Mouse (Mus musculus): ENCODE results near the gene Selp. TPM values are rescaled to one million over a fixed set of nuclear protein-coding genes. Genes with fewer than 3 reads are reported as not detected.

The Selp gene
- polyA plus RNA-seq, 1 experiment from 2014 or later, result 0.71 TPM

- 63% methylated on average over 3 of the region's 3 CpGs for WGBS
- Histone ChIP-seq H3K4me2 (ENCODE audit: low read depth, low read length) (no peak overlapping the region), H3K4me3 (ENCODE audit: low read depth, low read length) (no peak overlapping the region), H3K4me1 (ENCODE audit: control insufficient read depth, insufficient read depth, low read length) (no peaks in the 10 kb centered on the region), H3K27me3 (replicated peaks; ENCODE audit: control insufficient read depth, insufficient read depth, low read length) (no peaks in the 10 kb centered on the region), H3K27ac (replicated peaks; ENCODE audit: low read depth, low read length) (no peak overlapping the region), H3K9ac (ENCODE audit: low read depth, low read length) (no peak overlapping the region), H3K36me3 (ENCODE audit: control insufficient read depth, insufficient read depth, low read length) (no peaks in the 10 kb centered on the region), H3K9me3 (ENCODE audit: control insufficient read depth, low read length) (no peaks in the 10 kb centered on the region)
- DNase-seq (ENCODE audit: low spot score) (no peak), ATAC-seq (ENCODE audit: low read depth) (no peak)
Observed at GRCm38 (mm10) chr1:164123836-164124235, 8.8 kb downstream of the Selp start.

GRCm38 (mm10) chr1:164130013-164130412 lies 14.9 kb downstream of the Selp start:
- WGBS, result 70% methylated on average over 3 of the region's 3 CpGs
- no peaks in the 10 kb centered on the region for H3K9me3 ChIP-seq (ENCODE audit: control insufficient read depth, low read length)
- no peak for ATAC-seq (ENCODE audit: low read depth)
- no peak overlapping the region for H3K4me3 ChIP-seq (ENCODE audit: low read depth, low read length)
- no peak overlapping the region for H3K4me2 ChIP-seq (ENCODE audit: low read depth, low read length)
- H3K27me3 ChIP-seq (replicated peaks; ENCODE audit: control insufficient read depth, insufficient read depth, low read length), result no peaks in the 10 kb centered on the region
- H3K4me1 ChIP-seq (ENCODE audit: control insufficient read depth, insufficient read depth, low read length), result no peaks in the 10 kb centered on the region
- DNase-seq (ENCODE audit: low spot score), result no peak
- H3K36me3 ChIP-seq (ENCODE audit: control insufficient read depth, insufficient read depth, low read length), result no peaks in the 10 kb centered on the region
- H3K9ac ChIP-seq (ENCODE audit: low read depth, low read length), result no peak overlapping the region
- H3K27ac ChIP-seq (replicated peaks; ENCODE audit: low read depth, low read length), result no peak overlapping the region

DNA sequence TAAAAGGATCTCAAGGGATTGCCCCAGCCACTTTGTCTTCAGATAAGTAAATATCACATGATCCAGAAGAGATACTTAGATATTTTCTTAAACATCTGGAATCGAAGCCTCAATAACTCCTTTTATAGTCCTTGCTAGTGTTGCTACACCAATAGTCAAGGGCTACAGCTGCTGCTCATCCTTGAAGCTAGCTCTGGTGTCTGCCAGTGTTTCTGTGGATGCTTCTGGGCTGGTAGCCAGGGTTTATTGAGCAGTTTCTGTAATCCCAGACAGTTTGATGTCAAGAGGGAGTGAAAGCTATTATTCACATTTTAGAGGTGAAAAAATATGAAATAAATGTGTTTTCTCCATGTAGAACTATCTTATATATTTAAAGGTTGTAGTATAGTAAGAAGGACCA lies 17.5 kb downstream of the Selp start:
- Histone ChIP-seq H3K4me3 (ENCODE audit: low read depth, low read length) (no peak overlapping the region), H3K9me3 (ENCODE audit: control insufficient read depth, low read length) (no peaks in the 10 kb centered on the region), H3K27ac (replicated peaks; ENCODE audit: low read depth, low read length) (no peak overlapping the region), H3K4me1 (ENCODE audit: control insufficient read depth, insufficient read depth, low read length) (no peaks in the 10 kb centered on the region), H3K4me2 (ENCODE audit: low read depth, low read length) (no peak overlapping the region), H3K27me3 (replicated peaks; ENCODE audit: control insufficient read depth, insufficient read depth, low read length) (no peaks in the 10 kb centered on the region), H3K9ac (ENCODE audit: low read depth, low read length) (no peak overlapping the region), H3K36me3 (ENCODE audit: control insufficient read depth, insufficient read depth, low read length) (no peaks in the 10 kb centered on the region)
- DNase-seq (ENCODE audit: low spot score) (peak; percentile 6), ATAC-seq (ENCODE audit: low read depth) (no peak)
- WGBS, result 70% methylated on average over 1 of the region's 1 CpGs

DNA sequence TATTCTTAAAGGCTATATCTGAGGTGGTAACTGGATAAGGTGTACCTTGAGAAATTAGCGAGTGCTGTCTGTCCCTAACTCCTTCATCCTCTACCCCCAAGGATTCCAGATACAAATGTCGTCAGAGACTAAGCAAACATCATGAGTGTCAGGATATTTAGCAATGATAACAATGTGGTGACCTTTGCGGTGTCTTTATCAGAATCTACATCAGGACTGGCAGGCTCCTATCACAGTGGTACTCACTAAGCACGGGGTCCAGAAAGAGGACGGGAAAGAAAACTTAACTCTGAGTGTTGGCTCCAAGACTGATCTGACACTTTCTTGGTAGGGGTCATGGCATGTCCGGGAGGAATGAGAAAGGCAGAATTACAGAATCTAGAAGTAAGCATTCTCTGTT lies 19.0 kb downstream of the Selp start:
- WGBS, result 66% methylated on average over 6 of the region's 6 CpGs
- ATAC-seq (ENCODE audit: low read depth), result no peak

GRCm38 (mm10) chr1:164135360-164135759 lies 20.3 kb downstream of the Selp start:
- no peak overlapping the region for H3K9ac ChIP-seq (ENCODE audit: low read depth, low read length)
- no peaks in the 10 kb centered on the region for H3K36me3 ChIP-seq (ENCODE audit: control insufficient read depth, insufficient read depth, low read length)
- H3K4me3 ChIP-seq (ENCODE audit: low read depth, low read length), result no peak overlapping the region
- no peak overlapping the region for H3K27ac ChIP-seq (replicated peaks; ENCODE audit: low read depth, low read length)
- DNase-seq (ENCODE audit: low spot score) (no peak), ATAC-seq (ENCODE audit: low read depth) (no peak)
- no peaks in the 10 kb centered on the region for H3K4me1 ChIP-seq (ENCODE audit: control insufficient read depth, insufficient read depth, low read length)
- H3K27me3 ChIP-seq (replicated peaks; ENCODE audit: control insufficient read depth, insufficient read depth, low read length), result no peaks in the 10 kb centered on the region
- H3K9me3 ChIP-seq (ENCODE audit: control insufficient read depth, low read length), result no peaks in the 10 kb centered on the region
- no peak overlapping the region for H3K4me2 ChIP-seq (ENCODE audit: low read depth, low read length)
- 68% methylated on average over 5 of the region's 5 CpGs for WGBS

More for the DNA sequence above, 19.0 kb downstream of the Selp start:
- no peak overlapping the region for H3K27ac ChIP-seq (replicated peaks; ENCODE audit: low read depth, low read length)
- H3K36me3 ChIP-seq (ENCODE audit: control insufficient read depth, insufficient read depth, low read length), result no peaks in the 10 kb centered on the region
- no peaks in the 10 kb centered on the region for H3K27me3 ChIP-seq (replicated peaks; ENCODE audit: control insufficient read depth, insufficient read depth, low read length)
- no peak overlapping the region for H3K9ac ChIP-seq (ENCODE audit: low read depth, low read length)
- H3K9me3 ChIP-seq (ENCODE audit: control insufficient read depth, low read length), result no peaks in the 10 kb centered on the region
- H3K4me1 ChIP-seq (ENCODE audit: control insufficient read depth, insufficient read depth, low read length), result no peaks in the 10 kb centered on the region
- H3K4me2 ChIP-seq (ENCODE audit: low read depth, low read length), result no peak overlapping the region
- DNase-seq (ENCODE audit: low spot score), result no peak
- no peak overlapping the region for H3K4me3 ChIP-seq (ENCODE audit: low read depth, low read length)

DNA sequence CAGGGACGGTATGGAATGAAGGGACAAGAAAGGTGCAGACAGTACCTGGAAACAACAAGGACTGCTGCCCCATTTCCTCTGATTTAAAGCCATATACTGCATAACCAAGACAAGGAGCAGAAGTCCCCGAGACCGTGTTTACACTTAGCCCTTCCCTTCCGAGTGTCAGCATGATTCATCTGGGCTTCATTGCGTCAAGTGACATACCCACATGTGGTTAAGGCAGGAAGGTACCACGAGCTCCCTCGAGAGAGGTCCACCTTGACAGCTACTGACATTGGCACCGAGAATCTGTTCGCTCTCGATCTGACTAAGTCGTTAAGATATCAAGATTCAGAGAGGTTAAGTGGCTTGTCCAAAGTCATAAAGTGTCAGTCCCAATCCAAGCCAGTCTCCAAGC lies 20.9 kb downstream of the Selp start:
- Histone ChIP-seq H3K4me2 (ENCODE audit: low read depth, low read length) (no peak overlapping the region), H3K4me3 (ENCODE audit: low read depth, low read length) (no peak overlapping the region), H3K9ac (ENCODE audit: low read depth, low read length) (no peak overlapping the region), H3K4me1 (ENCODE audit: control insufficient read depth, insufficient read depth, low read length) (no peaks in the 10 kb centered on the region), H3K27ac (replicated peaks; ENCODE audit: low read depth, low read length) (no peak overlapping the region), H3K27me3 (replicated peaks; ENCODE audit: control insufficient read depth, insufficient read depth, low read length) (no peaks in the 10 kb centered on the region), H3K9me3 (ENCODE audit: control insufficient read depth, low read length) (no peaks in the 10 kb centered on the region), H3K36me3 (ENCODE audit: control insufficient read depth, insufficient read depth, low read length) (no peaks in the 10 kb centered on the region)
- DNase-seq (ENCODE audit: low spot score), result no peak
- ATAC-seq (ENCODE audit: low read depth), result no peak
- WGBS, result 61% methylated on average over 11 of the region's 11 CpGs

GRCm38 (mm10) chr1:164136636-164137035 lies 21.6 kb downstream of the Selp start:
- whole genome bisulfite sequencing, result 71% methylated on average over 6 of the region's 6 CpGs
- ATAC-seq (ENCODE audit: low read depth) (no peak), DNase-seq (ENCODE audit: low spot score) (no peak)
- no peak overlapping the region for H3K4me2 ChIP-seq (ENCODE audit: low read depth, low read length)
- no peak overlapping the region for H3K27ac ChIP-seq (replicated peaks; ENCODE audit: low read depth, low read length)
- H3K27me3 ChIP-seq (replicated peaks; ENCODE audit: control insufficient read depth, insufficient read depth, low read length), result no peaks in the 10 kb centered on the region
- H3K9me3 ChIP-seq (ENCODE audit: control insufficient read depth, low read length), result no peaks in the 10 kb centered on the region
- no peaks in the 10 kb centered on the region for H3K4me1 ChIP-seq (ENCODE audit: control insufficient read depth, insufficient read depth, low read length)
- no peaks in the 10 kb centered on the region for H3K36me3 ChIP-seq (ENCODE audit: control insufficient read depth, insufficient read depth, low read length)
- no peak overlapping the region for H3K4me3 ChIP-seq (ENCODE audit: low read depth, low read length)
- H3K9ac ChIP-seq (ENCODE audit: low read depth, low read length), result no peak overlapping the region

DNA sequence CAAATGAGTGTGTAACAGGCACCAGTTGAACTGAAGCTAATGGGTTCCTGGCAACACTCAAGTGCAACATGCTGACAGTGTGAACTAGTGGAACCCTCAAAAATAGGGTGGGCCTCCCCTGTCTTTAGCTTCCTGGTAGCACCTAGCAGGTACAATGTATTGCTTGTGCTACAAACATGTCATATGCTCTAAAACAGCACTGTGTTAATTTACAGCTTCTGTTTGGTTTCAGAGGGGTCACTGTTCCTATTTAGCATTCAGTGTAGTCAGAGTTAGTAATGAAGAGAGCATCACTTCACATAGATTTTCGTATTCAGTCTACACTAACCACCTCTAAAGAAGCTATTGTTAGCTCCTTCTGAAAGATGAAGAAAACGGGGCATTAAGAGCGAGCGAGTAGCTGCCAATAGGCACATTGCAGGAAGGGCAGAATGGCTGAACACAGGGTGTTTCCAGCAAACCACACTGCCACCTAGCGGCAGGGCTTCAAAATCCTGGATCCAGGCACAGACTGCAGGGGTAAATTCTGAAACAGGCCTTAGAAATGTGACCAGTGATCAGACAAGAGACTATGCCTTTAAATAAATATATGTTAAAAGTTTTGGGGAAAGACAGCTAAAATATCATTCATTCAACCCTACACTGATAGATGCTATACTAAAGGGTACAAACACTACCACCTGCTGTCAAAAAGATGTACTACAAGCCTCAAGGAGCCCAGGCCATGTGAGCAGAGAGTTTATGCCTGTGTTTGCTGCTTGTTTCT lies 23.5 kb downstream of the Selp start:
- peak overlapping the region; percentile 11; the same call in 1 of the 2 replicates for H3K4me3 ChIP-seq (ENCODE audit: low read depth, low read length)
- WGBS, result 7% methylated on average over 5 of the region's 5 CpGs

DNA sequence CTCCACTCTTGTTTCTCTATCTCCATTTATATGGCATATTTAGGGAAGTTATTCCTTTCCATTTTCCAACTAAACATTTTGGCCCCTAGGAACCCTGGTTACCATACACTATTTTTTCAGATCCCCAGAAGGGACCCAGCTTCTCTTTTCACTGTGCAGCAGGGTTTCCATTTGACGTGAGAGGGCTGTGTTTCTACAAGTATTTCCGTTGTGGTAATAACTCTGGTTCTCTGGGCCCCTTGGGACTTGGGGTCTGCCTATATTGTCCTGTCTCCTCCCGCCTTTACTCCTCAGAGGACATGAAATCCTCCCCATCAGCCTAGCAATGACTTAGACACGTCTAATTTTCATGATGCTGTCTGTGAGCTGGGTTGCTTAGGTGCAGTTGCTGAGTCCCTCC lies 24.4 kb downstream of the Selp start:
- Histone ChIP-seq H3K27ac (replicated peaks; ENCODE audit: low read depth, low read length) (no peak overlapping the region), H3K4me3 (ENCODE audit: low read depth, low read length) (no peak overlapping the region), H3K4me2 (ENCODE audit: low read depth, low read length) (no peak overlapping the region), H3K27me3 (replicated peaks; ENCODE audit: control insufficient read depth, insufficient read depth, low read length) (no peaks in the 10 kb centered on the region), H3K9me3 (ENCODE audit: control insufficient read depth, low read length) (no peaks in the 10 kb centered on the region), H3K36me3 (ENCODE audit: control insufficient read depth, insufficient read depth, low read length) (no peaks in the 10 kb centered on the region), H3K9ac (ENCODE audit: low read depth, low read length) (no peak overlapping the region), H3K4me1 (ENCODE audit: control insufficient read depth, insufficient read depth, low read length) (no peaks in the 10 kb centered on the region)
- no peak for DNase-seq (ENCODE audit: low spot score)
- WGBS, result 66% methylated on average over 4 of the region's 4 CpGs
- ATAC-seq (ENCODE audit: low read depth), result no peak

More for the DNA sequence above, 23.5 kb downstream of the Selp start:
- ATAC-seq (ENCODE audit: low read depth) (peak; percentile 62), DNase-seq (ENCODE audit: low spot score) (peak; percentile 76)
- H3K4me1 ChIP-seq (ENCODE audit: control insufficient read depth, insufficient read depth, low read length), result no peaks in the 10 kb centered on the region
- H3K9me3 ChIP-seq (ENCODE audit: control insufficient read depth, low read length), result no peaks in the 10 kb centered on the region
- no peak overlapping the region for H3K9ac ChIP-seq (ENCODE audit: low read depth, low read length)
- no peaks in the 10 kb centered on the region for H3K27me3 ChIP-seq (replicated peaks; ENCODE audit: control insufficient read depth, insufficient read depth, low read length)
- H3K27ac ChIP-seq (replicated peaks; ENCODE audit: low read depth, low read length), result no peak overlapping the region
- H3K36me3 ChIP-seq (ENCODE audit: control insufficient read depth, insufficient read depth, low read length), result no peaks in the 10 kb centered on the region
- peak overlapping the region; percentile 36 for H3K4me2 ChIP-seq (ENCODE audit: low read depth, low read length)

Data from embryonic facial prominence, embryonic 14.5 days (tissue).